Mouse (Mus musculus) cerebellum, adult 2 months (tissue): Measurements from ENCODE around the gene Klk1b1.

Source experiments
- CTCF ChIP-seq: fragments of 200-500 bp; IDR thresholded peaks from 2 replicates; pipeline ENCODE4 v1.5.1; 2011; ENCODE audit warnings: low read depth, mild to moderate bottlenecking, control low read depth, low read length, moderate library complexity, borderline replicate concordance; ENCODE audit not compliant: insufficient read depth
- POLR2A ChIP-seq: fragments of 200-500 bp; IDR thresholded peaks from 2 replicates; pipeline ENCODE4 v1.6.1; 2011; ENCODE audit warnings: low read length, control low read depth, borderline replicate concordance; ENCODE audit not compliant: insufficient read depth

- no peak for TF ChIP-seq CTCF
- no peak for TF ChIP-seq POLR2A
Observed at GRCm38 (mm10) chr7:43932337-43932736, 34.2 kb upstream of the Klk1b1 start.
